Mouse (Mus musculus) urinary bladder, postnatal 25 days (tissue): ENCODE results near the gene Pacrg.

Experiments
- DNase-seq: peaks from one replicate; pipeline ENCODE4 v3.0.0; 2022; ENCODE audit warnings: low spot score

Pacrg gene

DNA sequence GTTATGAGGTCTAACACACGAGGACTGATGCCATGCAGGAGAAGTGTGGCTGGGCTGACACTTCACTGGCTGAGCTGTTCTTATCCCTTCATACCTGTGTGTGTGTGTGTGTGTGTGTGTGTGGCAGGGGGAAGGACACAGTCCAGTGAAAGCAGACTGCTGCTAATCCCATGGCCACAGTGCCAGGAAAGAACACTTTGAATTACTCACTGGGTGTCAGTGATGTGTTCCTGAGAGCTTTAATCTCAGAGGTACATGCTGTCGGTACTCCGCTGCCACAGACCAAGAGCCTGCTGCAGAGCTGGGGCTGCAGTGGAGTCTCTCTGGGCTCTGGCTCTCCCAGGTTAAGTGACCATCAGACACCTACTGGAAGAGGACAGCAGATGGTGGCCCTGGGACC is 290.3 kb downstream of the Pacrg start:
- DNase-seq: no peak

- no peak for DNase-seq
These were observed 291.1 kb downstream of the Pacrg start for GRCm38 (mm10) chr17:10548969-10549368.

DNA sequence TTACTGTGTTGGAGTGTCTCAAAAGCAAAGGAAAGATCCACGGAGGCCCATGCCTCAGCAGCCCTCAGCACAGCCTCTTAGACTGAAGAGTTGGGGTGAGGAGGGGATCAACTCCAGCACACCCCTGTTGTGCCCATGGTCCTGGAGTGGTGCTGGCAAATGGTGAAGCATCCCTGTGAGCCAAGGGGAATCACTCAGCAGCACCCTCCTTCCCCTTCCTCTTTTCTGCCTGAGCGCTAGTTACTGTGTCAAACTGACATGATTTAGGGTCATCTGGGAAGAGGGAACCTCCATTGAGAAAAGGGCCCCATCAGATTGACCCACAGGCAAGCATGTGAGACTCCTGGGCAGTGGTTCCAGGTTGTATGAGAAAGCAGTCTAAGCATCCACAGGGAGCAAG is 299.3 kb downstream of the Pacrg start:
- no peak for DNase-seq

- DNase-seq: no peak
These were observed 305.9 kb downstream of the Pacrg start for GRCm38 (mm10) chr17:10534206-10534605.

- DNase-seq: no peak
These were observed 306.6 kb downstream of the Pacrg start for GRCm38 (mm10) chr17:10533461-10533860.

DNA sequence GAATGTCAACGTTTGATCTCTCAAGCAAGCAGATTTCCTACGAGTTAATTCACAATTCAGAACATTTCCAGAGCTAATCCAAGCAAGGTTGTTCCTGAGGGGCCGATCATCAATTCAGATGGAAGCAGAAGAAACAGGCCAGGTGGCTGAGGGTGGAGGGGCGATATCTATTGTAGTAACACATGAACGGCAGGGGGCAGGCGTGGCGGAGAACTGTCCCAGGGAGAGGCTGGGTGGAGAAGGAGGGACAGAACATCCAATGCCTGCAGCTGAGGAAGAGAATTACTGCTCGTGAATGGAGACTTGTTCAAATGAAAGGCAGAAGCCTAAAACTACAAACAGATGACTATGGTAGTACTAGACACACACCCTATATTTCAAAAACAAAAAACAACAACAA is 309.1 kb downstream of the Pacrg start:
- DNase-seq: no peak

GRCm38 (mm10) chr17:10529329-10529955 is 310.7 kb downstream of the Pacrg start:
- DNase-seq: no peak

- DNase-seq: no peak
These were observed 318.8 kb downstream of the Pacrg start for GRCm38 (mm10) chr17:10521282-10521681.

DNA sequence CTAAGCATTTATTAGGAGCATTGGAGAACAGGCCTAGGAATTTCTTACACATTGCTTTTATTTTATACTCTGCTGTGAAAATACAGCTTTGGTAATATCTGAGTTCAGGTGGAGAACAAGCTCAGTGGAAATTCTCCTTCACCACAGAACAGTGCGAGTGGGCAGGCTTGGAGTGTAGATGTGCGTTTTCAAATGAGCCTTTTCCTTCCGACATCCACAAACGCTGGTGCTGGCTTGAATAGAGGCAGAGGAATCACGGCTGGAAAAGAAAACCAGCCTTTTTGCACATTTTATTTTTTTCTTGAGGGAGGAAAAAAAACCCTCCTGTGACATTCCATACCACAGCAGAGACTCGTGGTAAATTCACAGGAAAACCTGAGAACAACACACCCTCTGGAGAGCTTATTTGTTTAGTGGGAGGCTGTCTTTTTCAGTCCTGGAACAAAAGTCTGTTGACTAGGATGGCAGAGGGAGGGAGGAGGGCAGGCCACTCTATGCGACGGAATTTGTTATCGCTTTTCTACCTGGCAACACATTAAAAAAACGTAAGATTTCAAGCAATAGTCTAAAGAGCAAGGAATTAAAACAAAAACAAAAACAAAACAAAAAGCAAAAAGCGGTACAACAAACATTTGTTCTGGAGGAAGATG is 320.5 kb downstream of the Pacrg start:
- no peak for DNase-seq

DNA sequence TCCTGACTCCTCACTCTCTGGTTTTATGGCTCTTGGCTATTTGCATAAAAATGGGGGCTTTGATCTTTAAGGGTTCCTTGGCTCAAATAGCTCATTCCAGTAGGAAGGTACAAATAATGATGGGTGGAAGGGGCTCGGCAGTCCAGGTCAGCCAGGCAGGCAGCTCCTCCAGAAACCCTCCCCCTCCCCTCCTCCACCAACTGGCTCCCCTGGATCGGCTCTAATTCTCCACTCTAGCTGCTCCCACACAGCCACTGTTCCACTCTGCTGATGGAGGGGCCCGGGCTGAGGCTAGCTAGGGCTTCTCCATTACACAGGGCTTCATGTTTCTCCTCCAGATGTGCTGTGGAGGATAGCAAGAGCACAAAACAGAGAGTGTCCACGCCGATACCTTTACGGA is 325.3 kb downstream of the Pacrg start:
- no peak for DNase-seq

DNA sequence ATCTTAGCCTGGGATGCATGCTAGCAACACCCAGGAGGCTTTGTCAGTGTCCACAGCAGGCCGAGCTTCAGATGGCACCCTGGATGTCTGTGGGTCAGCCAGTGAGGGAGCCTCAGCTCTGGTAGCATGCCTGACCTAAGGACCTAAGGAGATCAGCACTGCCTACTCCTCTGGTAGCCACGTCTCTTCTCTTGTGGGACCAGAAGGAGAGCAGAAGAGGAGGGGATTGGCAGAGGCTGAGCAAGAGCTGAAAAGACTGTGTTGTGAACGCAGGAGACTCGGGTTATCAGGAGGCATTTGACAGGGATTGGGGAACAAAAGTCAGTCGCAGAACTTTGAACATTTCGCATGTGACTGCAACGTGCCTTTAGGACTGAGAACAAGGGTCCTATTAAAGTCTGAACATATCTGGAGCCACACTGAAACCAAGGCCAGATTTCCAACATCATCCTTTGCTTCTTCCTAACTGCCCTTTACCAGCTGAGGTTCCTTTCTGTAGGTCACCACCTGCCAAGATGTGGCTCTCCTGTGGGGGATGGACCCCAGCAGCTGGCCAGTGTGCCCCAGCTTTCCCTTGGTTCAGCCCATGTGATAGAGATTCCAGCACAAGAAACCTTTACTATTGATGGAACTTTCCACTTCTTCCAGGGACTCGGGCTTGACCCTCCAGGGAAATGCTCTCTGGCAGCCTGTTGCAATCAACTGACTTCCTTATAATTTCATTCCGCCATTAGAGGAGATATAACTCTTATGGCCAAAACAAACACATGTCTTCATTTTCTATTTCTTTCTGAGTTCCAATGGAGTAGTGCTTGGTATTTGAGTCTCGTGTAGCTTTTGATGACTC is 329.0 kb downstream of the Pacrg start:
- DNase-seq: no peak

DNA sequence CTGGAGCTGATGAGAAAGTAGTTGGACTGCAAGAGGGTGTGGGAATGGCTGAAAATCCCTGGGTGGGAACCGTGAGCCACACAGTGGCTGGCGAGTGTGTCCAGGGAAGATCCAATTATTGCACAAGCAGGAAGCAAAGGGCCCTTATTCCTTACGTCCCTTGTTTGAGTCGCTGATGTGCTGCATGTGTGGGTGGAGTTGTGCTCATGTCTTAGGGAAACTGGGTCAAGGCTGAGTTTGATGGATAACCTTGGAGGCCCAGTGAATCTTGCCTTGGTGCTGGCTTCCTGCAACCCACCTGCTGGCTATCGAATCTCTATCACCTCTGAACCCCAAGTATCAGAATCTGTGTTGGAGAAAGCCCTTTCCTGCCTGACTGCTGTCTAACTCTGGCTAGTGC is 329.6 kb downstream of the Pacrg start:
- no peak for DNase-seq

GRCm38 (mm10) chr17:10508088-10508487 is 332.0 kb downstream of the Pacrg start:
- DNase-seq: no peak

DNA sequence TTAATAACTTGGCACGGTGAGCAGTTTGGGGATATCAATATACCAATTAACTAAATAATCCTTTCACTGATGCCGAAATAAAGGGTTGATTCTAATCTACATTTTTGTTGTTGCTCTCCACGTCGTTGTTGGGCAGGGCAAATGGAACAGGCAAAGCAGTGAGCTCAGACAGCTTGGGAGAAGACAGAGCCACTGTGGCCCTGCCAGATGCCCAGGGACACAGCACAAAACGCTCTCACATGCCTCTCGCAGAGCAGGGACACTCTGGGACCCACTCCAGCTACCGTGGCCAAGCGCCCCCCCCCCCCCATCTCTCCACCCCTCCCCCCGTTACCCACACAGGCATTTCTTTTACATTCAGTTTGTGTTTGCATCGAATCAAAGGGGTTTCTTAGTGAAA is 332.6 kb downstream of the Pacrg start:
- DNase-seq: no peak

DNA sequence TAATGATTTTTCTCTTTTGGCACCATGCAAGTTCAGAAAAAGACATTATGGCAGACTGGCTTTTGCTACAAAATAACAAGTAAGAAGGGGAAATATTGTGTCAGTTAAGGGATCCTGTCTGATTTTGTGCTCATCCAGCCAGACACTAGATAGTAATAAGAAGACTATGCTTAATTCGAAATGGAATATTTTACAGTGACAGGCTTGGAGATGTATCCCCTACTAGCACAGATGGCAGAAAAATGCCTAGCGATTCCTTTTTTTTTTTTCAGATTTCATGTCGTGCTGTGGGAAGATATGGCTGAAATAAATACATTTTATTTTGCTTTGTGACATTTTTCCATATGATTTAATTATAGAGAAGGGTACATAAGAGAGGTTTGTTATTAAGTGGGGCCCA is 333.2 kb downstream of the Pacrg start:
- DNase-seq: no peak

DNA sequence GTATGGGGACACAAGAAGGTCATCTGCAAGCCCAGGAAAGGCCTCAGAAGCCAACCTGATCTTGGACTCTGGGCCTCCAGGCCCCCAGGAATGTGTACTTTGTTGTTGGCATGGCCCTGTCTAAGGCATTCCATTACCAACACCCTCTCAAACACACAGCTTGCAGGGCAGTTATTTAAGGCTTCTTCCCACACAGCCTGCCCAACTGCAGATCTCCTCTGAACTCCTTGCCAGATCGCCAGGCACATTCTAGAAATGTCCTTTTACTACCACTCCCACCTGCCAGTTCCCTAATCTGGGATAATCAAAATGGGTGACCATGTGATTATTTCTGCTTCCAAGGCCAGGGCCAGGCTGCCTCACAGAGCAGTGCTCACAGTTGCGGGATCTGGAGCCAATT is 338.7 kb downstream of the Pacrg start:
- no peak for DNase-seq

DNA sequence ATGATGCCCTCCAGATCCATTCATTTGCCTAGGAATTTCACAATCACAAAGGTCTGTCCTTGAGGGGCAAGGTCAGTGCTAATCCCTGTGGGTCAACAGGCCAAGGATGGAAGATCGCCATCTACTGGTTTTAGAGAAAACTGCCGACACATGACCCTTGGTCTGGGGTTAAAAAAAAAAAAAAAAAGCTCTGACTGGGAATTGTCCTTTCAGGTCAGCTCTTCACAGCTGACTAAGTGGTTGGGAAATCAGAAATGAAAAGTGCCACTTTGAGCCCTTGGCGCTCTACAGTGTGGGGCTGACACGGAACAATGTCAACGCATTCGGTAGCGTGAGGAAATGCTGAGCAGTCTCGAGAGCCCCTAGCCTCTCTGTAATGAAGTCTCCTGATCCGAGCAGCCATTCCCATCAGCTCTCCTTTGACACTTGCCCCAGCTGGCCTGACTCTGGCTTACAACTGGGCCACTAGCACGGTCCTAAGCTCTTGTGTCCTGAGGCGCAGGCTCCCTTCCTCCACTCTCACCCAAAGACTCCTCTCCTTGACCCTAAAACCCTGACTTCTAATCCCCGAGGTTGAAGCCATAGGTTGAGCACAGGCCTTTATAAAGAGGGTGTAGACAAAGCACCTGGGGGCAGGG is 339.2 kb downstream of the Pacrg start:
- no peak for DNase-seq

- no peak for DNase-seq
These were observed 341.0 kb downstream of the Pacrg start for GRCm38 (mm10) chr17:10498935-10499655.

- DNase-seq: no peak
These were observed 342.2 kb downstream of the Pacrg start for GRCm38 (mm10) chr17:10497781-10498420.

DNA sequence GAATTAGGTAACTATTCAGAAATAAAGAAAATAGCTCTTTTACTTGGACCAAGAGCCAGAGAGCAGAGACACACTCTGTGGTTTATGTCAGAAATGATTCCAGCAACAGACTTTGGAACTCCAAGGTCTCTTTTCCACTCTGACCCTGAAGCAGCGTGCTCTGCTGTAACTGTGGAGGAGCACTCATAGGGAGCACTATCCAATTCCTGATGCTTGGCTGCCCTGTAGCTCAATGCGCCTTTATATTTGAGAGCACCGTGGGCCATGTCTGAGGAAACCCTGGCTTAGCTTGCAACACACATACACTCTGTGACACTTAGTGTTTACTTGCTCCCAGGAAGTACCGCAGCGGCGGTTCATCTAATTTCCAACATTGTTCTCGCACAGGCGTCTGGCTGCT is 344.0 kb downstream of the Pacrg start:
- DNase-seq: no peak

DNA sequence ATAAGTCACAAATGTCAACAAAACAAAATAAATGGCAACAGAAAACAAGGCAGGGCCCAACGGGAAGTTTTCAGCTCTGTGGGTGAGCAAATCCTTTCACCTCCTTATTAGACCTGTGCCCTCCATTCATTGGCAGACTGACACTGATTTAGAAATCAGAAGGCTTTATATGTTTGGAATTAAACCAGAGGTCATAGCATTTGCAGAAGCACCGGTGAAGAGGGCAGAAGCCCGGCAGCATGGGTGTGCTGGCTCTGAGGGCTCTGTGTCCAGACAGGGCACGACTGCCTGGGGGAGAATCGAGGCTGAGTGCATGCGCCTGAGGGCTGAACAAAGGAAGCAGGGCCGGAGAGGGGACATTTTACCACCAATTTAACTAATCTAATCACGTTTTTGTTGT is 344.5 kb downstream of the Pacrg start:
- no peak for DNase-seq

- DNase-seq: no peak
These were observed 347.0 kb downstream of the Pacrg start for GRCm38 (mm10) chr17:10493124-10493523.
